Mouse (Mus musculus): ENCODE results near the gene Arhgdib.

DNA sequence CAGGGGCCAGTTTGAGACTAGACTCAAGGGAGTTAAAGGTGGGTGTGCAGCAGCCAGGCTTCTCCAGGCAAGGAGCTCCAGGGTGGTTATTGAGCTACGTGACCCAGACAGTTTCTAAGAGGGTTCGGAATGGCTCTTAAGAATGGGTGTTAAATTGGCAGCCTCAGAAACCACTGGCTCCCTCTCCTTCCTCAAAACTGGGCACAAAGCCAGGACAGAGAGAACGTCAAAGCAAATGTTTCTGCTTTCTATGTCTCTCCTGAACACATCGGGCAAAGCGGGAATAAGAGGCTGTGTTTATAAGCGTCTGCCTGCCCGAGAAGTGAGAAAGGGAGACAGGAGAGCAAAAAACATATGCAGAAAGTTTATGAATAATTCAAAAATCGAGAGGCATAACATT, 67.1 kb downstream of the Arhgdib start:
- TF ChIP-seq CTCF (IDR thresholded peaks at IDR 0.05) (no peak), POLR2A (IDR thresholded peaks at IDR 0.05; ENCODE audit: insufficient read depth, low read depth, low read length) (peak; percentile 40; the same call in 1 of the 2 replicates), EP300 (IDR thresholded peaks at IDR 0.05; ENCODE audit: insufficient read depth, low read depth, low read length) (no peak)

Measured in heart, adult 2 months (tissue).